Mouse (Mus musculus): ENCODE results near the gene Arhgap31.

- TF ChIP-seq CTCF (IDR thresholded peaks at IDR 0.05; ENCODE audit: low read depth) (no peak), EP300 (IDR thresholded peaks at IDR 0.05; ENCODE audit: low read depth) (no peak)
These were observed 125.9 kb downstream of the Arhgap31 start for GRCm38 (mm10) chr16:38587163-38587562.

All from heart, postnatal 0 days (tissue).